Mouse (Mus musculus) granulocyte monocyte progenitor cell, adult 5-6 weeks (primary cell): ENCODE data around the gene Cpeb3. TPM values are rescaled to one million over a fixed set of nuclear protein-coding genes. Genes with fewer than 3 reads are reported as not detected.
A peak's percentile ranks its signal among the peaks of the same experiment; 100 is the strongest.
"Not testable (repeated sequence)": the region's sequence is repeated elsewhere in the genome, so short reads cannot be mapped to it uniquely, and the experiment has no call there.

Experiments used
- ATAC-seq: replicated peaks from 2 replicates; pipeline ENCODE4 v1.8.0; 2016; ENCODE audit warnings: mild to moderate bottlenecking, moderate TSS enrichment, inconsistent platforms; ENCODE audit not compliant: poor library complexity, severe bottlenecking
- total RNA-seq, 2 experiments: library from RNA; stranded (forward) in 1 of 2; stranded (reverse) in 1 of 2; fragments of 200-712, 200-1000 nt in 1 of 2; fragments of >200 nt in 1 of 2; fragmentation: Nextera tagmentation in 1 of 2; gene quantifications; 2 replicates each; pipeline ENCODE4 v1.2.3; 2014 to 2017

Gene Cpeb3
- total RNA-seq, 2 experiments from 2014 or later = 0.10 TPM; not detected in 1

- no peak for ATAC-seq
Measured at GRCm38 (mm10) chr19:37093181-37093580, 115.2 kb downstream of the Cpeb3 start.

GRCm38 (mm10) chr19:37090146-37091061, 118.0 kb downstream of the Cpeb3 start:
- no peak for ATAC-seq

GRCm38 (mm10) chr19:37088043-37088748, 120.2 kb downstream of the Cpeb3 start:
- ATAC-seq = no peak

GRCm38 (mm10) chr19:37084546-37084945, 123.9 kb downstream of the Cpeb3 start:
- ATAC-seq = no peak

GRCm38 (mm10) chr19:37081467-37081866, 126.9 kb downstream of the Cpeb3 start:
- ATAC-seq = no peak

- no peak for ATAC-seq
Measured at GRCm38 (mm10) chr19:37079151-37079550, 129.2 kb downstream of the Cpeb3 start.

- no peak for ATAC-seq
Measured at GRCm38 (mm10) chr19:37078571-37078970, 129.8 kb downstream of the Cpeb3 start.

- no peak for ATAC-seq
Measured at GRCm38 (mm10) chr19:37078064-37078463, 130.3 kb downstream of the Cpeb3 start.

GRCm38 (mm10) chr19:37077258-37077657, 131.1 kb downstream of the Cpeb3 start:
- not testable (repeated sequence) for ATAC-seq

GRCm38 (mm10) chr19:37076646-37077045, 131.8 kb downstream of the Cpeb3 start:
- no peak for ATAC-seq

GRCm38 (mm10) chr19:37076116-37076515, 132.3 kb downstream of the Cpeb3 start:
- no peak for ATAC-seq

- ATAC-seq = no peak
Measured at GRCm38 (mm10) chr19:37075690-37076089, 132.7 kb downstream of the Cpeb3 start.

GRCm38 (mm10) chr19:37074726-37075125, 133.7 kb downstream of the Cpeb3 start:
- ATAC-seq = no peak

- ATAC-seq = no peak
Measured at GRCm38 (mm10) chr19:37074276-37074675, 134.1 kb downstream of the Cpeb3 start.

- no peak for ATAC-seq
Measured at GRCm38 (mm10) chr19:37072871-37073629, 135.4 kb downstream of the Cpeb3 start.

- no peak for ATAC-seq
Measured at GRCm38 (mm10) chr19:37069243-37069642, 139.2 kb downstream of the Cpeb3 start.

- ATAC-seq = no peak
Measured at GRCm38 (mm10) chr19:37060078-37060477, 148.3 kb downstream of the Cpeb3 start.

GRCm38 (mm10) chr19:37059623-37060022, 148.8 kb downstream of the Cpeb3 start:
- 0 out of 2 replicates have a peak, but pooled peaks have one; percentile 25 for ATAC-seq

- no peak; the same call in 1 of the 2 replicates for ATAC-seq
Measured at GRCm38 (mm10) chr19:37057161-37057905, 151.1 kb downstream of the Cpeb3 start.
